Mouse (Mus musculus) intestine, postnatal 0 days (tissue): ENCODE measurements around the gene Spata13. TPM values are rescaled to one million over a fixed set of nuclear protein-coding genes. Genes with fewer than 3 reads are reported as not detected.

Experiments
- ATAC-seq: fragments of 200-750 bp; cut with Nextera tagmentation; 2 replicates; pipeline ENCODE4 v1.8.0; 2017; ENCODE audit warnings: mild to moderate bottlenecking, moderate TSS enrichment, moderate library complexity
- H3K27ac ChIP-seq: fragments of 300-500 bp; sonication (generic); 2 replicates; pipeline ENCODE4 v1.5.1; 2014; ENCODE audit warnings: mild to moderate bottlenecking, low read depth, low read length, moderate library complexity
- H3K27me3 ChIP-seq: fragments of 300-500 bp; sonication (generic); replicated peaks from 2 replicates; pipeline ENCODE4 v1.6.1; 2014; ENCODE audit warnings: low read length, mixed read lengths; ENCODE audit not compliant: control insufficient read depth, insufficient read depth
- H3K36me3 ChIP-seq: fragments of 300-500 bp; sonication (generic); 2 replicates; pipeline ENCODE4 v1.6.1; 2014; ENCODE audit warnings: mild to moderate bottlenecking, moderate library complexity; ENCODE audit not compliant: control insufficient read depth, insufficient read depth
- H3K4me1 ChIP-seq: fragments of 300-500 bp; sonication (generic); replicated peaks from 2 replicates; pipeline ENCODE4 v1.6.1; 2014; ENCODE audit warnings: antibody characterized with exemption, low read length, mixed read lengths; ENCODE audit not compliant: control insufficient read depth, insufficient read depth
- H3K4me2 ChIP-seq: fragments of 300-500 bp; sonication (generic); replicated peaks from 2 replicates; pipeline ENCODE4 v1.6.1; 2014; ENCODE audit warnings: low read depth, mild to moderate bottlenecking, moderate library complexity
- H3K4me3 ChIP-seq: fragments of 300-500 bp; sonication (generic); 2 replicates; pipeline ENCODE4 v1.5.1; 2014; ENCODE audit warnings: low read depth, low read length
- H3K9ac ChIP-seq: fragments of 300-500 bp; sonication (generic); 2 replicates; pipeline ENCODE4 v1.6.1; 2014; ENCODE audit warnings: mild to moderate bottlenecking, low read depth, low read length
- H3K9me3 ChIP-seq: fragments of 300-500 bp; sonication (generic); 2 replicates; pipeline ENCODE4 v1.6.1; 2016; ENCODE audit warnings: mixed run types; ENCODE audit not compliant: control insufficient read depth
- CTCF ChIP-seq: sonication (generic); IDR thresholded peaks from 2 replicates; pipeline ENCODE4 v1.5.1; 2016; ENCODE audit warnings: low read depth, mild to moderate bottlenecking, control low read depth, antibody characterized with exemption, moderate library complexity
- WGBS: fragments of 180-500 bp; shearing (Covaris S2); extraction: QIAGEN DNeasy Blood & Tissue Kit; methylation state at CpG from one replicate; pipeline ENCODE4 v1.1.7; 2014; 5-methylcytosine and 5-hydroxymethylcytosine counted together
- polyA plus RNA-seq: library from polyadenylated mRNA; unstranded; fragments of >200 nt; fragmentation: Nextera tagmentation; extraction: Ambion mirVana; gene quantifications from 2 replicates; pipeline ENCODE4 v1.2.1, GENCODE M21; 2015

The Spata13 gene
- polyA plus RNA-seq, 1 experiment from 2014 or later = 10.2 TPM

- Histone ChIP-seq H3K27ac (peak overlapping the region; percentile 46; the same call in 1 of the 2 replicates), H3K36me3 (0 out of 2 replicates have a peak, but pooled peaks cover 5% of the 10 kb centered on the region), H3K4me3 (no peak overlapping the region), H3K4me1 (peaks cover 6% of the 10 kb centered on the region; the same call in 1 of the 2 replicates), H3K27me3 (no peaks in the 10 kb centered on the region), H3K9ac (no peak overlapping the region), H3K4me2 (peak overlapping the region; percentile 30), H3K9me3 (no peaks in the 10 kb centered on the region)
- TF ChIP-seq CTCF = no peak
- no peak for ATAC-seq
- WGBS = 57% methylated on average over 13 of the region's 13 CpGs
These were observed 102.2 kb downstream of the Spata13 start for GRCm38 (mm10) chr14:60735848-60736547.

- no peaks in the 10 kb centered on the region for H3K9me3 ChIP-seq
- peak; percentile 58 for ATAC-seq
- no peak overlapping the region for H3K4me3 ChIP-seq
- H3K36me3 ChIP-seq = 0 out of 2 replicates have a peak, but pooled peaks cover 5% of the 10 kb centered on the region
- peak overlapping the region; percentile 30 for H3K4me2 ChIP-seq
- H3K27ac ChIP-seq = peak overlapping the region; percentile 46
- 0 out of 2 replicates have a peak, but pooled peaks have one; percentile 9 for TF ChIP-seq CTCF
- H3K27me3 ChIP-seq = no peaks in the 10 kb centered on the region
- no peak overlapping the region for H3K9ac ChIP-seq
- 29% methylated on average over 4 of the region's 4 CpGs for WGBS
- H3K4me1 ChIP-seq = peaks cover 6% of the 10 kb centered on the region; the same call in 1 of the 2 replicates
These were observed 102.9 kb downstream of the Spata13 start for GRCm38 (mm10) chr14:60736591-60737192.

GRCm38 (mm10) chr14:60737202-60737611, 103.4 kb downstream of the Spata13 start:
- no peak overlapping the region; the same call in 1 of the 2 replicates for H3K9ac ChIP-seq

GRCm38 (mm10) chr14:60738434-60738938, 104.7 kb downstream of the Spata13 start:
- no peaks in the 10 kb centered on the region for H3K27me3 ChIP-seq
- no peak overlapping the region for H3K4me3 ChIP-seq
- H3K4me1 ChIP-seq = peaks cover 6% of the 10 kb centered on the region; the same call in 1 of the 2 replicates
- 56% methylated on average over 10 of the region's 10 CpGs for WGBS
- peak overlapping the region; percentile 46; the same call in 1 of the 2 replicates for H3K27ac ChIP-seq
- H3K4me2 ChIP-seq = no peak overlapping the region
- no peak for TF ChIP-seq CTCF
- no peak for ATAC-seq
- peaks cover 15% of the 10 kb centered on the region; the same call in 1 of the 2 replicates for H3K36me3 ChIP-seq
- H3K9me3 ChIP-seq = no peaks in the 10 kb centered on the region
- H3K9ac ChIP-seq = no peak overlapping the region

More at GRCm38 (mm10) chr14:60737202-60737611, 103.4 kb downstream of the Spata13 start:
- peak overlapping the region; percentile 30; the same call in 1 of the 2 replicates for H3K4me2 ChIP-seq
- peaks cover 9% of the 10 kb centered on the region; the same call in 1 of the 2 replicates for H3K36me3 ChIP-seq
- 0 out of 2 replicates have a peak, but pooled peaks have one; percentile 6 for ATAC-seq
- WGBS = 46% methylated on average over 7 of the region's 7 CpGs
- no peak for TF ChIP-seq CTCF
- no peak overlapping the region for H3K4me3 ChIP-seq
- H3K9me3 ChIP-seq = no peaks in the 10 kb centered on the region
- peaks cover 6% of the 10 kb centered on the region; the same call in 1 of the 2 replicates for H3K4me1 ChIP-seq
- H3K27ac ChIP-seq = peak overlapping the region; percentile 46; the same call in 1 of the 2 replicates
- H3K27me3 ChIP-seq = no peaks in the 10 kb centered on the region

- TF ChIP-seq CTCF = no peak
- no peak overlapping the region for H3K4me3 ChIP-seq
- H3K27ac ChIP-seq = no peak overlapping the region
- 23% methylated on average over 3 of the region's 9 CpGs for WGBS
- H3K36me3 ChIP-seq = peaks cover 15% of the 10 kb centered on the region; the same call in 1 of the 2 replicates
- ATAC-seq = no peak
- H3K4me1 ChIP-seq = peaks cover 6% of the 10 kb centered on the region; the same call in 1 of the 2 replicates
- H3K9ac ChIP-seq = no peak overlapping the region
- no peak overlapping the region for H3K4me2 ChIP-seq
- no peaks in the 10 kb centered on the region for H3K9me3 ChIP-seq
- H3K27me3 ChIP-seq = no peaks in the 10 kb centered on the region
These were observed 105.4 kb downstream of the Spata13 start for GRCm38 (mm10) chr14:60739155-60739554.

- TF ChIP-seq CTCF = no peak
- Histone ChIP-seq H3K9me3 (no peaks in the 10 kb centered on the region), H3K36me3 (peaks cover 15% of the 10 kb centered on the region; the same call in 1 of the 2 replicates), H3K9ac (no peak overlapping the region), H3K4me1 (peaks cover 6% of the 10 kb centered on the region; the same call in 1 of the 2 replicates), H3K27me3 (no peaks in the 10 kb centered on the region), H3K27ac (no peak overlapping the region), H3K4me2 (no peak overlapping the region), H3K4me3 (no peak overlapping the region)
- no peak for ATAC-seq
- WGBS = 70% methylated on average over 12 of the region's 12 CpGs
These were observed 105.8 kb downstream of the Spata13 start for GRCm38 (mm10) chr14:60739616-60740015.
